Mouse (Mus musculus) lung, postnatal 0 days (tissue): ENCODE results near the gene Dapp1.

ENCODE experiments used
- CTCF ChIP-seq: IDR thresholded peaks from 2 replicates; pipeline ENCODE4 v1.5.1; 2016; ENCODE audit warnings: antibody characterized with exemption, mild to moderate bottlenecking
- EP300 ChIP-seq: IDR thresholded peaks from 2 replicates; pipeline ENCODE4 v1.6.1; 2016; ENCODE audit warnings: antibody characterized with exemption, mild to moderate bottlenecking, control low read depth

GRCm38 (mm10) chr3:137976943-137977628, 4.3 kb downstream of the Dapp1 start:
- TF ChIP-seq CTCF (no peak), EP300 (no peak)
